Mouse (Mus musculus): ENCODE data around the gene Reg2. TPM values are rescaled to one million over a fixed set of nuclear protein-coding genes. Genes with fewer than 3 reads are reported as not detected.

The Reg2 gene
- polyA plus RNA-seq, 1 experiment from 2014 or later, result not detected

DNA sequence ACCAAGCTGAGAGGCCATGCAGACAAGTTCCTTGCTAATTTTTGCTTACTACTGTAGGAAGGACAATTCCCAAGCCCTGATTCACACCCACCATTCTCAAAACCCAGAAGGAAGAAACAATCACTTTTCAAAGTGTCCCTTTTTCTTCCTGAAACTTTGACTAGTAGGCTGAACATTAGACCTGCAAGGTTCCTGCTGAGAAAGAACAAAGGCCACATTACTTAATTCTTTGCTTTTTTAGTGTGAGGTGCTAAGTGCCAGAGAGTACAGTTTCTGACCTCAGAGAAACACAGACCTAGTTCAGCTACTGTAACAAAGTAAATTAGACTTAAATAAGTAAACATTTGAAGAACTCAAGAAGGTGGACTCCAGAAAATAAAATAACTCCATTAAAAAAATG, 53.0 kb downstream of the Reg2 start:
- Histone ChIP-seq H3K27me3 (replicated peaks; ENCODE audit: control insufficient read depth, insufficient read depth, low read length) (no peaks in the 10 kb centered on the region), H3K4me3 (ENCODE audit: low read depth, low read length) (no peak overlapping the region), H3K9me3 (replicated peaks; ENCODE audit: control insufficient read depth, low read length) (no peaks in the 10 kb centered on the region), H3K4me1 (ENCODE audit: control insufficient read depth, insufficient read depth, low read length) (no peaks in the 10 kb centered on the region), H3K9ac (ENCODE audit: low read length) (no peak overlapping the region), H3K36me3 (ENCODE audit: control insufficient read depth, insufficient read depth, low read length) (no peaks in the 10 kb centered on the region), H3K27ac (ENCODE audit: low read depth, low read length) (no peak overlapping the region), H3K4me2 (ENCODE audit: low read length) (no peak overlapping the region)
- DNase-seq (ENCODE audit: low spot score), result no peak
- ATAC-seq, result no peak

DNA sequence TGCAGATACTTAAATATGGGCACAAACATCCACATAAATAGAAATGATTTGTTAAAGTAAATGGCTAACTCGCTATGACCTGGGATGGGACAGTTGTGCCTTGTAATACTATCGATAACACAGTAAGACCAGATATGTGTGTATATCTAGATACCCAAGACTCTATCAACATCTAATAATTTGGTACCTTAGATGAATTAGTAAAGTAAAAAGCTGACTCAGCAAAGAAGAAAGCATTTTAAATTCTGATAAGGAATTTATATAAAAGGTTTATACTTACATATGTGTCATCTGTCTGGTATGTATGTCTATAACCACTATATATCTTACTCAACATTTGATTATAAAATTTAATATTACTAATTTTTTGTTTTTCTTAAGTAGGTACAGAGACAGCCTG, 57.4 kb downstream of the Reg2 start:
- no peak overlapping the region for H3K4me2 ChIP-seq (ENCODE audit: low read length)
- H3K4me3 ChIP-seq (ENCODE audit: low read depth, low read length), result no peak overlapping the region
- H3K4me1 ChIP-seq (ENCODE audit: control insufficient read depth, insufficient read depth, low read length), result no peaks in the 10 kb centered on the region
- no peak overlapping the region for H3K27ac ChIP-seq (ENCODE audit: low read depth, low read length)
- DNase-seq (ENCODE audit: low spot score) (no peak), ATAC-seq (no peak)
- 91% methylated on average over 2 of the region's 2 CpGs for WGBS
- no peaks in the 10 kb centered on the region for H3K36me3 ChIP-seq (ENCODE audit: control insufficient read depth, insufficient read depth, low read length)
- H3K9ac ChIP-seq (ENCODE audit: low read length), result no peak overlapping the region
- no peaks in the 10 kb centered on the region for H3K9me3 ChIP-seq (replicated peaks; ENCODE audit: control insufficient read depth, low read length)
- H3K27me3 ChIP-seq (replicated peaks; ENCODE audit: control insufficient read depth, insufficient read depth, low read length), result no peaks in the 10 kb centered on the region

Other genes with a start within 250 kb of the Reg2 start
- gene Reg3b, start 25.0 kb upstream of the Reg2 start, polyA plus RNA-seq (2014; fragmentation: Nextera tagmentation; extraction: Ambion mirVana), result not detected in 2 replicates
- not detected in 2 replicates for gene Reg3d, start 16.8 kb upstream of the Reg2 start, polyA plus RNA-seq (2014; fragmentation: Nextera tagmentation; extraction: Ambion mirVana)
- not detected in 2 replicates for gene Reg3a, start 14.9 kb upstream of the Reg2 start, polyA plus RNA-seq (2014; fragmentation: Nextera tagmentation; extraction: Ambion mirVana)
- not detected in 2 replicates for gene Reg1, start 27.1 kb downstream of the Reg2 start, polyA plus RNA-seq (2014; fragmentation: Nextera tagmentation; extraction: Ambion mirVana)
- gene Reg3g, start 73.2 kb downstream of the Reg2 start, polyA plus RNA-seq (2014; fragmentation: Nextera tagmentation; extraction: Ambion mirVana), result not detected in 2 replicates